Mouse (Mus musculus) heart, postnatal 0 days (tissue): Measurements from ENCODE around the gene Olfr913.

Experiments used
- CTCF ChIP-seq: IDR thresholded peaks from 2 replicates; pipeline ENCODE4 v1.5.1; 2016; ENCODE audit warnings: antibody characterized with exemption, control low read depth, low read depth
- EP300 ChIP-seq: IDR thresholded peaks from 2 replicates; pipeline ENCODE4 v1.6.1; 2016; ENCODE audit warnings: antibody characterized with exemption, low read depth

- TF ChIP-seq EP300, result no peak
- TF ChIP-seq CTCF, result no peak
Measured at GRCm38 (mm10) chr9:38592459-38592858, at the start of gene Olfr913.
